27 mouse cellular contexts compared by ENCODE assay signal in genomic region chr16:18124040-18124439, GRCm38 (mm10). TPM values are rescaled to one million over a fixed set of nuclear protein-coding genes. Genes with fewer than 3 reads are reported as not detected.
DNase-seq lines count a peak whose midpoint lies in the region; ATAC-seq lines count a peak whose summit lies in the region.
"Had no signal": no experiment of that assay in that cellular context is flagged by ENCODE, and none has a peak within 500 bp of the region (broad histone marks: within the 10 kb centered on the region; RNA-seq: fewer than 3 reads in every experiment).

No protein-coding gene starts in this region.

- no peak overlapping the region; the same call in 1 of the 2 replicates for H3K27ac ChIP-seq in forebrain, embryonic 13.5 days
- H3K27ac ChIP-seq: forebrain, embryonic 15.5 days; heart, embryonic 13.5 days; hindbrain, embryonic 10.5 days; kidney, postnatal 0 days; limb, embryonic 10.5 days; limb, embryonic 15.5 days; liver, embryonic 13.5 days; midbrain, embryonic 12.5 days; neural tube, embryonic 13.5 days had no signal

- intact Hi-C loops in heart, postnatal 36 days (cut with DNase I): no loop called here

- H3K36me3 ChIP-seq in forebrain, embryonic 13.5 days (ENCODE audit: poor library complexity, severe bottlenecking): no peaks in the 10 kb centered on the region
- H3K36me3 ChIP-seq: forebrain, embryonic 15.5 days; heart, embryonic 13.5 days; hindbrain, embryonic 10.5 days; limb, embryonic 10.5 days; limb, embryonic 15.5 days; liver, embryonic 13.5 days; midbrain, embryonic 12.5 days; neural tube, embryonic 13.5 days had no signal

- H3K9ac ChIP-seq in forebrain, embryonic 13.5 days: no peak overlapping the region
- H3K9ac ChIP-seq: forebrain, embryonic 15.5 days; heart, embryonic 13.5 days; limb, embryonic 15.5 days; liver, embryonic 13.5 days; midbrain, embryonic 12.5 days; neural tube, embryonic 13.5 days had no signal

- H3K27me3 ChIP-seq in forebrain, embryonic 13.5 days: peaks cover 27% of the 10 kb centered on the region

- H3K4me1 ChIP-seq in forebrain, embryonic 13.5 days: peaks cover 22% of the 10 kb centered on the region

- WGBS in forebrain, embryonic 13.5 days: 61% methylated on average over 4 of the region's 4 CpGs

- no peak overlapping the region for H3K4me2 ChIP-seq in forebrain, embryonic 13.5 days
- H3K4me2 ChIP-seq: forebrain, embryonic 15.5 days; heart, embryonic 13.5 days; limb, embryonic 15.5 days; liver, embryonic 13.5 days; midbrain, embryonic 12.5 days; neural tube, embryonic 13.5 days had no signal

- no peak overlapping the region for H3K4me3 ChIP-seq in forebrain, embryonic 13.5 days
- H3K4me3 ChIP-seq: forebrain, embryonic 15.5 days; heart, embryonic 13.5 days; hindbrain, embryonic 10.5 days; limb, embryonic 10.5 days; limb, embryonic 15.5 days; liver, embryonic 13.5 days; megakaryocyte, embryonic 14.5 days; midbrain, embryonic 12.5 days; neural tube, embryonic 13.5 days had no signal

- no peaks in the 10 kb centered on the region for H3K9me3 ChIP-seq in forebrain, embryonic 13.5 days (replicated peaks)
- H3K9me3 ChIP-seq: forebrain, embryonic 15.5 days; heart, embryonic 13.5 days; hindbrain, embryonic 10.5 days; limb, embryonic 10.5 days; limb, embryonic 15.5 days; liver, embryonic 13.5 days; megakaryocyte, embryonic 14.5 days; midbrain, embryonic 12.5 days; neural tube, embryonic 13.5 days had no signal

- peak; percentile 67 for ATAC-seq in cerebellum, adult (ENCODE audit: insufficient number of reproducible peaks, low FRiP score, low TSS enrichment)
- ATAC-seq in forebrain, embryonic 13.5 days: no peak
- ATAC-seq: forebrain, embryonic 15.5 days; hindbrain, embryonic 16.5 days; intestine, embryonic 16.5 days; lung, postnatal 0 days had no signal

- DNase-seq in MN1 (ENCODE audit: low spot score): peak; percentile 34
- peak; percentile 97 for DNase-seq in cerebellum, adult 8-10 months
- peak; percentile 98 for DNase-seq in cerebellum, postnatal 25 days
- no peak for DNase-seq in embryo, embryonic 10 days (ENCODE audit: low spot score)
- DNase-seq in heart, postnatal 36 days: no peak
- DNase-seq: adrenal gland, postnatal 14 days; kidney, adult 8-10 months; kidney, postnatal 4 days; liver, embryonic 13.5 days; lung, adult 18-20 months; lung, postnatal 4 days; thymus, postnatal 25 days had no signal

RNA-seq across cellular contexts. Expression of gene Rtn4r, which starts 3.4 kb away (rescaled TPM):
- 7.3 and 7.8 TPM in 2 replicates for polyA plus RNA-seq in forebrain, embryonic 13.5 days (2015; fragmentation: Nextera tagmentation; extraction: Ambion mirVana)
- 1 to 10 TPM; 2.1 to 6.0 TPM for total RNA-seq in heart, postnatal 36 days (2021)
- total RNA-seq: MEL had no signal

RNA-seq across cellular contexts. Expression of gene Prodh, which starts 34.0 kb away (rescaled TPM):
- polyA plus RNA-seq in forebrain, embryonic 13.5 days (2015; fragmentation: Nextera tagmentation; extraction: Ambion mirVana): 3.7 and 6.3 TPM in 2 replicates
- total RNA-seq in heart, postnatal 36 days (2021): 10 to 100 TPM; 23.6 to 28.4 TPM

Comparison
In these comparisons a context has a peak if more than half of its experiments do, and no peak if none do; other contexts are left out.
1. DNase-seq: peak in MN1 (single experiment), cerebellum, adult 8-10 months (single experiment) and cerebellum, postnatal 25 days (2 of 2); none in embryo, embryonic 10 days (single experiment) and heart, postnatal 36 days (0 of 2).